Mouse (Mus musculus): ENCODE results near the gene Atp6ap1l. TPM values are rescaled to one million over a fixed set of nuclear protein-coding genes. Genes with fewer than 3 reads are reported as not detected.

Gene Atp6ap1l
- polyA plus RNA-seq, 1 experiment from 2014 or later: 1.5 TPM

Other genes starting within 250 kb of the Atp6ap1l start
- gene Rps23, start 17.6 kb upstream of the Atp6ap1l start, polyA plus RNA-seq (2014; fragmentation: Nextera tagmentation; extraction: Ambion mirVana): 161 and 182 TPM in 2 replicates